Mouse (Mus musculus): ENCODE measurements at regions not wholly inside any gene's neighbourhood (a gene's known extent, or its start where the extent isn't known, plus 50 kb on each side); places are given as distances from the start of the nearest gene placed in this dataset.

- DNase-seq (no peak), ATAC-seq (no peak)
- TF ChIP-seq CTCF (IDR thresholded peaks at IDR 0.05; ENCODE audit: low read depth) (no peak), EP300 (IDR thresholded peaks at IDR 0.05; ENCODE audit: low read depth) (no peak)
- Histone ChIP-seq H3K9ac (replicated peaks) (no peak overlapping the region), H3K4me2 (ENCODE audit: low read depth, low read length) (no peak overlapping the region), H3K27ac (ENCODE audit: low read depth) (no peak overlapping the region), H3K4me1 (ENCODE audit: insufficient read depth) (no peaks in the 10 kb centered on the region), H3K27me3 (ENCODE audit: insufficient read depth, low read length) (no peaks in the 10 kb centered on the region), H3K9me3 (ENCODE audit: low read length) (no peaks in the 10 kb centered on the region), H3K4me3 (ENCODE audit: low read depth, low read length) (no peak overlapping the region), H3K36me3 (replicated peaks; ENCODE audit: insufficient read depth, low read length) (no peaks in the 10 kb centered on the region)
- WGBS (ENCODE audit: insufficient replicate concordance) = 76% methylated on average over 7 of the region's 7 CpGs
Measured at GRCm38 (mm10) chr1:129148733-129149388, 124.2 kb upstream of the Thsd7b start.

GRCm38 (mm10) chr1:129146395-129147094 is 126.6 kb upstream of the Thsd7b start:
- Histone ChIP-seq H3K4me1 (ENCODE audit: insufficient read depth) (no peaks in the 10 kb centered on the region), H3K27me3 (ENCODE audit: insufficient read depth, low read length) (no peaks in the 10 kb centered on the region), H3K4me3 (ENCODE audit: low read depth, low read length) (no peak overlapping the region), H3K9ac (replicated peaks) (no peak overlapping the region), H3K27ac (ENCODE audit: low read depth) (no peak overlapping the region), H3K9me3 (ENCODE audit: low read length) (no peaks in the 10 kb centered on the region), H3K36me3 (replicated peaks; ENCODE audit: insufficient read depth, low read length) (no peaks in the 10 kb centered on the region), H3K4me2 (ENCODE audit: low read depth, low read length) (no peak overlapping the region)
- DNase-seq (no peak), ATAC-seq (no peak)
- 74% methylated on average over 4 of the region's 4 CpGs for WGBS (ENCODE audit: insufficient replicate concordance)
- TF ChIP-seq CTCF (IDR thresholded peaks at IDR 0.05; ENCODE audit: low read depth) (no peak), EP300 (IDR thresholded peaks at IDR 0.05; ENCODE audit: low read depth) (no peak)

- Histone ChIP-seq H3K36me3 (replicated peaks; ENCODE audit: insufficient read depth, low read length) (no peaks in the 10 kb centered on the region), H3K9ac (replicated peaks) (no peak overlapping the region), H3K4me2 (ENCODE audit: low read depth, low read length) (no peak overlapping the region), H3K27me3 (ENCODE audit: insufficient read depth, low read length) (no peaks in the 10 kb centered on the region), H3K4me3 (ENCODE audit: low read depth, low read length) (no peak overlapping the region), H3K27ac (ENCODE audit: low read depth) (no peak overlapping the region), H3K4me1 (ENCODE audit: insufficient read depth) (no peaks in the 10 kb centered on the region), H3K9me3 (ENCODE audit: low read length) (no peaks in the 10 kb centered on the region)
- ATAC-seq = no peak
- 62% methylated on average over 7 of the region's 7 CpGs for WGBS (ENCODE audit: insufficient replicate concordance)
- no peak for DNase-seq
- TF ChIP-seq CTCF (IDR thresholded peaks at IDR 0.05; ENCODE audit: low read depth) = no peak
- no peak for TF ChIP-seq EP300 (IDR thresholded peaks at IDR 0.05; ENCODE audit: low read depth)
Measured at GRCm38 (mm10) chr1:129138783-129139182, 134.3 kb upstream of the Thsd7b start.

- H3K27me3 ChIP-seq (ENCODE audit: insufficient read depth, low read length) = no peaks in the 10 kb centered on the region
- TF ChIP-seq EP300 (IDR thresholded peaks at IDR 0.05; ENCODE audit: low read depth) = no peak
- TF ChIP-seq CTCF (IDR thresholded peaks at IDR 0.05; ENCODE audit: low read depth) = no peak
- ATAC-seq = no peak
- no peak overlapping the region for H3K4me3 ChIP-seq (ENCODE audit: low read depth, low read length)
- whole genome bisulfite sequencing (ENCODE audit: insufficient replicate concordance) = 53% methylated on average over 1 of the region's 1 CpGs
- no peak overlapping the region for H3K27ac ChIP-seq (ENCODE audit: low read depth)
- H3K36me3 ChIP-seq (replicated peaks; ENCODE audit: insufficient read depth, low read length) = no peaks in the 10 kb centered on the region
- no peaks in the 10 kb centered on the region for H3K4me1 ChIP-seq (ENCODE audit: insufficient read depth)
- no peak overlapping the region for H3K4me2 ChIP-seq (ENCODE audit: low read depth, low read length)
- DNase-seq = no peak
- no peaks in the 10 kb centered on the region for H3K9me3 ChIP-seq (ENCODE audit: low read length)
- H3K9ac ChIP-seq (replicated peaks) = no peak overlapping the region
Measured at GRCm38 (mm10) chr1:129106961-129107557, 166.0 kb upstream of the Thsd7b start.

GRCm38 (mm10) chr1:129100997-129101396 is 172.1 kb upstream of the Thsd7b start:
- ATAC-seq = no peak

GRCm38 (mm10) chr1:129078274-129078673 is 194.8 kb upstream of the Thsd7b start:
- H3K9ac ChIP-seq (replicated peaks) = no peak overlapping the region
- H3K9me3 ChIP-seq (ENCODE audit: low read length) = no peaks in the 10 kb centered on the region
- 70% methylated on average over 3 of the region's 3 CpGs for WGBS (ENCODE audit: insufficient replicate concordance)
- no peak for TF ChIP-seq EP300 (IDR thresholded peaks at IDR 0.05; ENCODE audit: low read depth)
- peak; percentile 20; the same call in 1 of the 2 replicates for TF ChIP-seq CTCF (IDR thresholded peaks at IDR 0.05; ENCODE audit: low read depth)
- no peak overlapping the region for H3K4me2 ChIP-seq (ENCODE audit: low read depth, low read length)
- no peak overlapping the region for H3K27ac ChIP-seq (ENCODE audit: low read depth)
- H3K4me3 ChIP-seq (ENCODE audit: low read depth, low read length) = no peak overlapping the region
- no peak for ATAC-seq
- H3K36me3 ChIP-seq (replicated peaks; ENCODE audit: insufficient read depth, low read length) = no peaks in the 10 kb centered on the region
- DNase-seq = no peak
- no peaks in the 10 kb centered on the region for H3K4me1 ChIP-seq (ENCODE audit: insufficient read depth)
- no peaks in the 10 kb centered on the region for H3K27me3 ChIP-seq (ENCODE audit: insufficient read depth, low read length)

More at GRCm38 (mm10) chr1:129100997-129101396, 172.1 kb upstream of the Thsd7b start:
- H3K4me1 ChIP-seq (ENCODE audit: insufficient read depth) = no peaks in the 10 kb centered on the region
- no peak overlapping the region for H3K4me3 ChIP-seq (ENCODE audit: low read depth, low read length)
- DNase-seq = no peak
- H3K9me3 ChIP-seq (ENCODE audit: low read length) = no peaks in the 10 kb centered on the region
- H3K27me3 ChIP-seq (ENCODE audit: insufficient read depth, low read length) = no peaks in the 10 kb centered on the region
- no peaks in the 10 kb centered on the region for H3K36me3 ChIP-seq (replicated peaks; ENCODE audit: insufficient read depth, low read length)
- no peak overlapping the region for H3K9ac ChIP-seq (replicated peaks)
- WGBS (ENCODE audit: insufficient replicate concordance) = 72% methylated on average over 8 of the region's 8 CpGs
- H3K4me2 ChIP-seq (ENCODE audit: low read depth, low read length) = no peak overlapping the region
- no peak overlapping the region for H3K27ac ChIP-seq (ENCODE audit: low read depth)
- TF ChIP-seq CTCF (IDR thresholded peaks at IDR 0.05; ENCODE audit: low read depth) (no peak), EP300 (IDR thresholded peaks at IDR 0.05; ENCODE audit: low read depth) (no peak)
